Mouse (Mus musculus) brain, embryonic 14.5 days (tissue): Measurements from ENCODE around the gene Prr23a2. TPM values are rescaled to one million over a fixed set of nuclear protein-coding genes. Genes with fewer than 3 reads are reported as not detected.

Source experiments
- DNase-seq: peaks from one replicate; pipeline ENCODE4 v3.0.0-alpha.2; 2011; ENCODE audit warnings: low read depth
- CTCF ChIP-seq: fragments of 200-500 bp; IDR thresholded peaks from 2 replicates; pipeline ENCODE4 v1.5.1; 2012; ENCODE audit warnings: inconsistent platforms, mild to moderate bottlenecking, moderate library complexity, borderline replicate concordance; ENCODE audit not compliant: insufficient read depth, insufficient read length; ENCODE audit errors: extremely low read depth
- POLR2A ChIP-seq: fragments of 200-500 bp; IDR thresholded peaks from 2 replicates; pipeline ENCODE4 v1.6.1; 2012; ENCODE audit warnings: mild to moderate bottlenecking, inconsistent platforms, borderline replicate concordance; ENCODE audit not compliant: poor library complexity, insufficient read depth, insufficient read length, severe bottlenecking; ENCODE audit errors: extremely low read depth
- polyA plus RNA-seq: library from polyadenylated mRNA; depleted of rRNA; stranded (reverse); fragments of >200 nt; gene quantifications from 2 replicates; pipeline ENCODE4 v1.2.3, GENCODE M21; 2012; rRNA removed

The Prr23a2 gene
- not detected in 2 replicates for polyA plus RNA-seq

DNA sequence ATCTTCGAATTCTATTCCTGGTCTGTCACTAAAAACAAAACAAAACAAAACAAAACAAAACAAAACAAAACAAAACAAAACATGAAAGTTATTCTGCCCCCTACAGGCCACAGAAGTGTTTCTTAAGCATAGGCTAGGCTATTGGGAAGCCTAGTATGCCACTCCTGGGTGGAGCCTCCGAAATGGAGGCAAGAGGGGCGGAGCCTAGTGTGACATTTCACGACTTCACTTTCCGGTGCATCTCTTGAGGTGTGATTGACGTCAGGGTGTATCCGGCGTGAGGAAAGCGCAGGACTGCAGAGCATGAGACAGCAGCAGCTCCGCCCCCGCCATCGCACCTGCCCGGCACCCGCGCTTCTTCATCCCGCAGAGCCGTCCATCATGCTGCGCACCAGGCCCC is at the start of gene Prr23a2:
Gene Prr23a2, plus strand, starts transcription at position 285 of the 400 bp plus-strand sequence.
- TF ChIP-seq CTCF (no peak), POLR2A (no peak)
- DNase-seq, result no peak

DNA sequence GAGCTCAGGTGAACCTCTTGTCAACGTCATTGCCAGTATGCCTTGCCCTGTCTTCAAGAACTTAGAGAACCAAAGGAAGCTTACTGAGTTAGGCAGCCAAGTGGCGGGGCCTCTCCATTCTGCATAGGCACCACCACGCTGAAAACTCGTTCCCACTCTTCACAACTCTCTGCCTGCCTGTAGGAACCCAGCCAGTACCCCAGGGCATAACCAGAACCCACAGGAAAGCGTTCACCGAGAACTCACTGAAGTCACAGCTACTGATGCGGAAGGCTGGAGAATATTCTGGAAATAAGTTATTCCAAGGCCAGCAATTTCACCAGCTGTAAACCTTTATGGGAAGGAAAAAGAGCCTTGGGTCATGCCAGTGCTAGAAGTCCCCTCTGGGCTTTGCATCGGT is 48.7 kb upstream of the Prr23a2 start:
- DNase-seq, result no peak

DNA sequence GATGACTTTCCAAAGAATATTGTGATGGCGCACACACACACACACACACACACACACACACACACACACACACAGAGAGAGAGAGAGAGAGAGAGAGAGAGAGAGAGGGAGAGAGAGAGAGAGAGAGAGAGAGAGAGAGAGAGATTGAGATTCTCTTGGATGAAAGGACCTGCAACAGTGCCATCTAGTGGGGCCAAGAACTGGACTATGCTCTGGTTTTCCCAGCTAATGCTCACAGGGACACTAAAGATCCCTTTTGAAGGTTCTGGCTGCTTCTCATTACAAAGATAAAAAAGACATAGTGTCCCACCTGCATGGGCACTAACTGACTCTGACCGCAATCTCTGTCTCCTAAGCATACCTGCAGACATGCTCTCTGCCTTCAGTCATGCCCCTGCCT is 46.8 kb upstream of the Prr23a2 start:
- peak; percentile 69 for DNase-seq
- peak; percentile 63; the same call in 1 of the 2 replicates for TF ChIP-seq CTCF

More for the DNA sequence above, 48.7 kb upstream of the Prr23a2 start:
- no peak for TF ChIP-seq CTCF
- no peak for TF ChIP-seq POLR2A

DNA sequence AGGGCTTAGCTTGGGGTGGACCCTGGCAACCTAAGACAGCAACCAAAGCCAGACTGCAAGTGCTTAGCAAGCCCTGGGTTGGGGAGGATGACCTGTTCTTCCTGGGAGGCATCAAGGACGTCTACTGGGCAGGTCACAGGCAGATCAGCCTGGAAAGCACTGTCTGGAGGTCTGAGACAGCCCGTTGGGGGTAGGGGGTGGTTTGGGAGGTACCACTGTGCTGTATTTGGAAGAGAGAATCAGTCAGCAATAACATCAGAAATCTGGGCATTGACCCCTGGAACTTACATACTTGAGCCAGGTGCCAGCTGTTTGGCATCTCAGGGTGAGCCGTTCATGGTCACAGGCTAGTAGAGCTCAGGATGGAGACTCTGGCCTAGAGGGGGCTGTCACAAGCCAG is 40.2 kb upstream of the Prr23a2 start:
- DNase-seq, result no peak
- TF ChIP-seq CTCF (no peak), POLR2A (no peak)

DNA sequence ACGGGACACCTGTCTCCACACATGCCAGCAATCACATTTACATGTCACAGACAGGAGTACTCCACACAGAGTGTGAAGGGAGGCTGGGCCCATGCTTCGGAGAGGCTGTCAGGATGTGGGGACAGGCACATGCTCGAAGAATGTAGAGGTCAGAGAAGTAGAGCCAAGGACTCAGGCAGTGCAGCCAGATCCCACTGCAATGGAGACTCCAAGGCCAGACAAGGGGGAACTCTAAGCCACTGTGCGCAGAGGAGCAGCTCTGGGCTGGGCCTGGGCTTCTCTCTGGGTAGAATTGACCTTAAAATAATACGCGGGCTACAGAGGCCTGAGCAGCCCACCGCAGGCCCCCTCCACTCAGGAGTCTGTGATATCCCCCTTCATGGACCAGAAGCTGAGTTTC is 38.7 kb upstream of the Prr23a2 start:
- no peak for DNase-seq
- TF ChIP-seq POLR2A (no peak), CTCF (no peak)

DNA sequence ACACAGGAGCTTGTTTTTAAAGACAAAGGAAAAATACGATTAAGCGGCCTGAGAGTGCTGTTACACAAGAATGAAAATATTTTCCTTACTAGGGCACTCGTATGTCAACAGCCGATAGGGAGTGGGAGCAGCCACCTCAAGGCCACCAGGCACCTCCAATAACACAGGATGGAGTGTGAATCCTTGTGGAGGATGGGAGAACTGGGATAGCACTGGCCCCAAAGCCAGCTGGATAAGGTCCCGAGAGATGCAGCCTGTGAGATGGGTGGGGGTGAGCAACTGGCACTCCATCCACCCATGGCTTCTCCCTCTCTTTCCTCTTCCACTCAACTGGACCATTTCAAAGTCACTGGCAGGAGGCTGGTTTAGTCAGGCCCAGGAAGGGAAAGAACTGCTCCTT is 37.3 kb upstream of the Prr23a2 start:
- DNase-seq, result no peak
- TF ChIP-seq POLR2A (no peak), CTCF (no peak)

DNA sequence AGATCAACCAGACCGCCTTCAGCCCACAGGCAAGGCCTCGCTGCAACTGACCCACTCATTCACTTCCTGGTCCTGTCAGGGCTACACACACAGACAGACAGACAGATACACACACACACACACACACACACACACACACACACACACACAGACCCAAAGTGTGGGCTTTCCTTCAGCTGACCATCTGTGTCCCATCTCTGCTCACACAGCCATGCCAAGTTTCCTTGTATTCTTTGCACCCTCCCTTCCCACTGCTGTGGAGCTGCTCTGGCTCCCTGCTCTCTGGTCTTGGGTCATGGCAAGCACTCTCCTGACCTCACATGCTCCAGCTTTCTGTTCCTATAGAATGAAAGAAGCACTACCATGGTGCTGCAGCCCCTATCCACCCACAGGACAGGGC is 36.8 kb upstream of the Prr23a2 start:
- TF ChIP-seq CTCF, result no peak
- TF ChIP-seq POLR2A, result no peak
- no peak for DNase-seq

DNA sequence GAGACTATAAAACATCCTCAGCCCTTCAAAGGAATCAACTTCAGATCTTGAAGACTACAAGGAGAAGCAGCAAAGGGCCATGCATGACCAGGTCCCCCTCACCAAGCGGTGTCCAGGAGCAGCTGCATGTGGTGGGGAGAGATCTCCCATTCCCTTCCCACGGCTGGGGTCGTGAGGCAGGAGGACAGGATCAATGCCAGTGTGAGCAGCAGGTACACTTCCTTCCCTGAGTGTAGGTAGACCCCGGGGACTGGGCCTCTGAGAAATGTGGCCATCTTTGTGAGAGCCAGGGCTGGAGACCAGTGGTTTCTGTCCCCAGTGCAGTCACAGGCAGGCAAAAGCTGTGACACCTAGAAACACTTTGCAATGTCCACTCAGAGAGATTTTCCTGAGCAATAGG is 35.8 kb upstream of the Prr23a2 start:
- no peak for DNase-seq
- TF ChIP-seq CTCF, result no peak
- no peak for TF ChIP-seq POLR2A

DNA sequence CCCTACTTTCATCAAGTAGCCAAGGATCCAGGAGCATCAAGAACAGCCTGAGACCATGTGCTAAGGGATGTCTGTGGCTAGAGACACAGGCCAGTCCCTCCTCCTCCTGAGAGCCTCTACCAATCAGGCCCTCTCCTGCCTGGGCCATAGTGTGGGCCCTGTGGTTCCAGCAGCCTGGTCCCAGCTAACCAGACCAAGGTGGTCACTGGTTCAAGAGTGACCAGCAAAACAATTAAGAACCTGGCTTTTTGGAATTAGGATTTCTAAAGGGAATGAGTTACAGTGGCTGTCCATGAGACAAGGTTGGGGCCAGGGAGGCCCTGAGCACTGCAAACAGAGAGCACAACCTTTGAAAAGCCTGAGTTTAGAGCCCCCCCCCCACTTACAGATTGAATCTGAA is 35.2 kb upstream of the Prr23a2 start:
- no peak for DNase-seq
- no peak for TF ChIP-seq CTCF
- TF ChIP-seq POLR2A, result no peak

DNA sequence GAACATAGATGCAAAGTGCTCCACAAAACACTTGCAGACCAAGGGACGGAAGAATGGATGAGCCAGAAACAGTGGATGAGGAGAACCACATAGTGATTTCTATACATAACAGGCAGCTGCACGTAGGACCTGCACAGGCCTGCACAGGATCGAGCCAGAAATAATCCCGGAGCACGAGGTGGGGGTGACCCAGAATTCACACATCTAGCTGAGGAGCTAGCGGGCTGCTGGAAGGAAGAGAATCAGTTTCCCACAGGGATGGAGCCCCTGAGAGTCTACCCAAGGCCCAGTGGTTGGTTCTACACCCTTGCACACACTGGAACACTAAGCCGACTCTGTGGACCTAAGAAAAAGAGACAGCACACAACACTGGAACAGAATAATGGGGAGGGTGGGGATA is 32.5 kb upstream of the Prr23a2 start:
- DNase-seq, result no peak
- TF ChIP-seq CTCF, result no peak

DNA sequence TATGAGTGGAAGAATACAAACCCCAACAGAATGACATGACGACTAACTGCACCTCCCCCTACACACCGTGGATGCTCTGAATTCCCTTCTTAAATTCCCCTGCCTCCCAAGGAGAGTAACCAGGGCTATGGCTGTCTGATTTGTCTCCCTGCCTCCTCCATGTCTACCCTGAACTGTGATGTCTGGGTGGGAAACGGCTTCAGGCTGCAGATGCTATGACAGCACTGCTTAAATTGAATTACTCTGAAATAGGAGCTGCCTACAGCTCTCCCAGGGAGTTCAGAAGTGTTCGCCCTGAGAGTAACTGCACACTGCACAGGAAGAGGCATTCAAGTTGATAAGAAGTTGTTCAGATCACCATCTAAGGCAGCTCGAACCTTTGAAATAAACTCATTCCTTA is 26.8 kb upstream of the Prr23a2 start:
- no peak for DNase-seq
- TF ChIP-seq POLR2A (no peak), CTCF (no peak)

DNA sequence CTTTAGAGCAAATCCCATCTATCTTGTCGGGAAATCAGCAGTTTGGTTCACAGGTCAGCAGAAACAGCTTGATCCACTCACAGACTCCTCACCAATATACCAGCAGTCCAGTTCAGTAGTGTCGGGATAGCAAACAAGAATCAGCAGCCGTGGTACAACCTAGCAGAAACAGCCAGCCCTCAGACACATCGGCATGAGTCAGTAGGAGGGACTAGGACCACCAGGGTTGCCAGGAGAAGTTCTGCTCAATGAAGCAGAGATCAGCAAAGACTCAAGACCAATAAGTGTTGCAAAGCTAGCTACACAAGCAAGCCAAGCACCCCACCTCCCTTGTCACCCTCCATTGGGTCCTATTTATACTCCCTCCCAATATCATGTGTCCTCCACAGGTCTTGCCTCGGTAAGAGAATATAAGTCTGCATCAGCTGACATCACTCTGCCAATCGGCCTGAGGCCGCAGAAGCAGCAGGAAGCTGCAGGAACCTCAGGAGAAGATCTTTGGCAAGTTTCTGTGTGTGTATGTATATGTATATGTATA is 18.7 kb upstream of the Prr23a2 start:
- DNase-seq, result no peak
- no peak for TF ChIP-seq CTCF

DNA sequence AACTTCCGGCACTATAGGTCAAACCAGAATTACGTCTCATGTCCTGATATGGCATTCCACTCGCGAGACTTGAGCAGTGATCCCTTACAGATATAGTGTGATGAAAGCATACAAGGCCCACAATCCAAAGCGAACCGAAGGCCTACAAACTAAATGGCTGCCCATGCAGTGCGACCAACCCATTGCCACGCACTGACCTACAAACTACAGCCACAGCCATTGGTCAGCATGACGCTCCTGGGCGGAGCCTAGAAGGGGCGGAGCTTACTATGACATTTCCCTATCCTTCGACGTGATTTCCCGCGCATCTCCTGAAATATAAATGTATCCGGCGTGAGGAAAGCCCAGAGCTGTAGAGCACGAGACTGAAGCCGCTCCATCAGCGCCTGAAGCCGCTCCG is 14.2 kb upstream of the Prr23a2 start, which contains the start of gene Prr23a1:
Gene Prr23a1, plus strand, starts transcription at position 387 of the 400 bp plus-strand sequence.
- DNase-seq, result peak; percentile 3
- TF ChIP-seq POLR2A (no peak), CTCF (no peak)

DNA sequence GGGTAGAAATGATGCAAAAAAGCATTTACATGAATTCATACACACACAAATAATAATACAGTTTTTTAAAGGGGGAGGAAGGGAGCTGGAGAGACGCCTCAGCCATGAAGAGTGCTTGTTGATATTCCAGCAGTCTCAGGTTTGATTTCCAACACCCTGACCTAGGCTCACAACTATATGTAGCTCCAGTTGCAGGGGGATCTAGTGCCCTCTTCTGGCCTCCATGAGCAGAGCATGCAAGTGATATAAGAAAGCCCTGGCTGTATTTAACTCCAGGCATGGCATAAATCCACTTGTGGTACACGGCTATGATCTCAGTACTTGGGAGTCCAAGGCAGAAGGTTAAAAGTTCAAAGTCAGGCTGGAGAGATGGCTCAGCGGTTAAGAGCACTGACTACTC is 7.2 kb downstream of the Prr23a2 start:
- peak; percentile 13 for DNase-seq
- TF ChIP-seq POLR2A (no peak), CTCF (peak; percentile 20; the same call in 1 of the 2 replicates)
